Mouse (Mus musculus) CH12.LX (cell line): ENCODE measurements at regions not wholly inside any gene's neighbourhood (a gene's known extent, or its start where the extent isn't known, plus 50 kb on each side); places are given as distances from the start of the nearest gene placed in this dataset.

Experiments used
- CTCF ChIP-seq, 2 experiments: IDR thresholded peaks in 1 of 2; conservative IDR thresholded peaks in 1 of 2; 2 replicates each; pipeline ENCODE4 v1.5.1; 2011 to 2012; ENCODE audit warnings: low read depth in 2 of 2, low read length in 2 of 2, improper control_type of control experiment in 1 of 2, inconsistent platforms in 1 of 2, mild to moderate bottlenecking in 1 of 2, moderate library complexity in 1 of 2
- HCFC1 ChIP-seq: IDR thresholded peaks from 2 replicates; pipeline ENCODE4 v1.6.1; 2012; ENCODE audit warnings: low read depth, mild to moderate bottlenecking, inconsistent platforms, low read length, improper control_type of control experiment
- MAX ChIP-seq: IDR thresholded peaks from 2 replicates; pipeline ENCODE4 v1.6.1; 2011; ENCODE audit warnings: low read length, improper control_type of control experiment
- MAZ ChIP-seq: IDR thresholded peaks from 2 replicates; pipeline ENCODE4 v1.6.1; 2012; ENCODE audit warnings: low read depth, mild to moderate bottlenecking, inconsistent platforms, low read length, improper control_type of control experiment, moderate library complexity
- RAD21 ChIP-seq: IDR thresholded peaks from 2 replicates; pipeline ENCODE4 v1.6.1; 2011; ENCODE audit warnings: low read depth, mild to moderate bottlenecking, low read length, improper control_type of control experiment, moderate library complexity
- SIN3A ChIP-seq: IDR thresholded peaks from 2 replicates; pipeline ENCODE4 v1.6.1; 2012; ENCODE audit warnings: low read length, improper control_type of control experiment, inconsistent platforms

DNA sequence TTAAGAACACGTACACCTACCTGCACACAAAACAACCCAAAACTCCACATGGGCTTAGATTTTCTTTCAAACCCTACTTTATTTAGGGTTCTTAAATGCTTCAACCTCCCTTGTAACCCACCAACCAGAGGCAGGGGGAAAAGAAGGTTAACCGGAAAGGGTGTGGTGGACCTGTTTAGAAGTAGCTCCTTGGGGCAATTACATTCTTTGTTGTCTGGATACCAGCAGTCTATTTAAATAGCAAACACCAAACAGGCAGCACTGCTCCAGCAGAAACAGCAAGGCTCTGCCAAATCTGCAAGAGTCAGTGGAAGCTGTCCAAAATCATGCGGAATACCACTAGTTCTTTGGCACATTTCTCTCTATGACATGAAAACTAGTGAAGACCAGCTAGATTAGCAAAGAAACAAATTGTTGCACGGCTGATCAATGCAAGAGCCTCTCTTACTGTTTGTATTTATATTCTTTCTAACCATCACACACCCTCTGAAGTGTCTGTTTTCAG is 490.3 kb downstream of the Rapgef2 start:
- TF ChIP-seq CTCF (conservative IDR thresholded peaks at IDR 0.05 in 1 of 2, IDR thresholded peaks at IDR 0.05 in 1 of 2; ENCODE audit: low read depth in 2 of 2, low read length in 2 of 2) (no peak), RAD21 (no peak), HCFC1 (no peak), SIN3A (no peak), MAZ (no peak), MAX (no peak)
